Mouse (Mus musculus): ENCODE measurements around the gene Fam210b. TPM values are rescaled to one million over a fixed set of nuclear protein-coding genes. Genes with fewer than 3 reads are reported as not detected.

The Fam210b gene
- polyA plus RNA-seq, 1 experiment from 2014 or later = 11.7 TPM

GRCm38 (mm10) chr2:172348297-172348950 lies 3.1 kb downstream of the Fam210b start:
- H3K27ac ChIP-seq = no peak overlapping the region
- TF ChIP-seq CTCF (IDR thresholded peaks at IDR 0.05; ENCODE audit: low read depth) = no peak
- no peak overlapping the region for H3K4me2 ChIP-seq (ENCODE audit: low read length)
- no peaks in the 10 kb centered on the region for H3K27me3 ChIP-seq (ENCODE audit: insufficient read depth, low read length)
- DNase-seq (ENCODE audit: low spot score) = no peak
- no peaks in the 10 kb centered on the region for H3K36me3 ChIP-seq (ENCODE audit: insufficient read depth, low read length)
- no peaks in the 10 kb centered on the region for H3K9me3 ChIP-seq (replicated peaks; ENCODE audit: low read length)
- no peak for ATAC-seq (replicated peaks; ENCODE audit: low FRiP score, low read depth)
- H3K4me1 ChIP-seq (replicated peaks; ENCODE audit: insufficient read depth, low read length) = no peaks in the 10 kb centered on the region
- no peak overlapping the region for H3K9ac ChIP-seq (ENCODE audit: low read depth, low read length)
- WGBS = 47% methylated on average over 3 of the region's 3 CpGs
- H3K4me3 ChIP-seq (replicated peaks; ENCODE audit: low read depth, low read length) = no peak overlapping the region

- 77% methylated on average over 14 of the region's 14 CpGs for WGBS
- no peak overlapping the region for H3K4me3 ChIP-seq (replicated peaks; ENCODE audit: low read depth, low read length)
- no peaks in the 10 kb centered on the region for H3K36me3 ChIP-seq (ENCODE audit: insufficient read depth, low read length)
- H3K4me2 ChIP-seq (ENCODE audit: low read length) = no peak overlapping the region
- no peak overlapping the region for H3K27ac ChIP-seq
- no peaks in the 10 kb centered on the region for H3K9me3 ChIP-seq (replicated peaks; ENCODE audit: low read length)
- DNase-seq (ENCODE audit: low spot score) = no peak
- H3K4me1 ChIP-seq (replicated peaks; ENCODE audit: insufficient read depth, low read length) = no peaks in the 10 kb centered on the region
- no peak overlapping the region for H3K9ac ChIP-seq (ENCODE audit: low read depth, low read length)
- no peak for TF ChIP-seq CTCF (IDR thresholded peaks at IDR 0.05; ENCODE audit: low read depth)
- no peaks in the 10 kb centered on the region for H3K27me3 ChIP-seq (ENCODE audit: insufficient read depth, low read length)
- no peak for ATAC-seq (replicated peaks; ENCODE audit: low FRiP score, low read depth)
Observed at GRCm38 (mm10) chr2:172349776-172350175, 4.4 kb downstream of the Fam210b start.

GRCm38 (mm10) chr2:172350773-172351172 lies 5.4 kb downstream of the Fam210b start:
- Histone ChIP-seq H3K27me3 (ENCODE audit: insufficient read depth, low read length) (no peaks in the 10 kb centered on the region), H3K4me3 (replicated peaks; ENCODE audit: low read depth, low read length) (no peak overlapping the region), H3K9ac (ENCODE audit: low read depth, low read length) (no peak overlapping the region), H3K36me3 (ENCODE audit: insufficient read depth, low read length) (0 out of 2 replicates have a peak, but pooled peaks cover 2% of the 10 kb centered on the region), H3K27ac (no peak overlapping the region), H3K9me3 (replicated peaks; ENCODE audit: low read length) (no peaks in the 10 kb centered on the region), H3K4me1 (replicated peaks; ENCODE audit: insufficient read depth, low read length) (no peaks in the 10 kb centered on the region), H3K4me2 (ENCODE audit: low read length) (no peak overlapping the region)
- DNase-seq (ENCODE audit: low spot score) (no peak), ATAC-seq (replicated peaks; ENCODE audit: low FRiP score, low read depth) (no peak)
- TF ChIP-seq CTCF (IDR thresholded peaks at IDR 0.05; ENCODE audit: low read depth) = no peak
- WGBS = 43% methylated on average over 8 of the region's 8 CpGs

GRCm38 (mm10) chr2:172353218-172353617 lies 7.9 kb downstream of the Fam210b start:
- TF ChIP-seq CTCF (IDR thresholded peaks at IDR 0.05; ENCODE audit: low read depth) = no peak
- peaks cover 21% of the 10 kb centered on the region; the same call in 1 of the 2 replicates for H3K36me3 ChIP-seq (ENCODE audit: insufficient read depth, low read length)
- no peaks in the 10 kb centered on the region for H3K4me1 ChIP-seq (replicated peaks; ENCODE audit: insufficient read depth, low read length)
- no peak overlapping the region for H3K27ac ChIP-seq
- ATAC-seq (replicated peaks; ENCODE audit: low FRiP score, low read depth) (no peak), DNase-seq (ENCODE audit: low spot score) (no peak)
- no peak overlapping the region for H3K9ac ChIP-seq (ENCODE audit: low read depth, low read length)
- H3K4me2 ChIP-seq (ENCODE audit: low read length) = no peak overlapping the region
- H3K9me3 ChIP-seq (replicated peaks; ENCODE audit: low read length) = no peaks in the 10 kb centered on the region
- H3K27me3 ChIP-seq (ENCODE audit: insufficient read depth, low read length) = no peaks in the 10 kb centered on the region
- WGBS = 86% methylated on average over 9 of the region's 9 CpGs
- H3K4me3 ChIP-seq (replicated peaks; ENCODE audit: low read depth, low read length) = no peak overlapping the region

- Histone ChIP-seq H3K4me2 (ENCODE audit: low read length) (no peak overlapping the region), H3K4me1 (replicated peaks; ENCODE audit: insufficient read depth, low read length) (no peaks in the 10 kb centered on the region), H3K27ac (no peak overlapping the region), H3K27me3 (ENCODE audit: insufficient read depth, low read length) (no peaks in the 10 kb centered on the region), H3K36me3 (ENCODE audit: insufficient read depth, low read length) (peaks cover 31% of the 10 kb centered on the region; the same call in 1 of the 2 replicates), H3K9me3 (replicated peaks; ENCODE audit: low read length) (no peaks in the 10 kb centered on the region), H3K9ac (ENCODE audit: low read depth, low read length) (no peak overlapping the region), H3K4me3 (replicated peaks; ENCODE audit: low read depth, low read length) (no peak overlapping the region)
- no peak for TF ChIP-seq CTCF (IDR thresholded peaks at IDR 0.05; ENCODE audit: low read depth)
- ATAC-seq (replicated peaks; ENCODE audit: low FRiP score, low read depth) (no peak), DNase-seq (ENCODE audit: low spot score) (no peak)
- WGBS = 80% methylated on average over 9 of the region's 9 CpGs
Observed at GRCm38 (mm10) chr2:172354761-172355160, 9.4 kb downstream of the Fam210b start.

- Histone ChIP-seq H3K4me3 (replicated peaks; ENCODE audit: low read depth, low read length) (no peak overlapping the region), H3K9ac (ENCODE audit: low read depth, low read length) (no peak overlapping the region), H3K27ac (no peak overlapping the region), H3K9me3 (replicated peaks; ENCODE audit: low read length) (no peaks in the 10 kb centered on the region), H3K4me1 (replicated peaks; ENCODE audit: insufficient read depth, low read length) (no peaks in the 10 kb centered on the region), H3K36me3 (ENCODE audit: insufficient read depth, low read length) (peaks cover 36% of the 10 kb centered on the region; the same call in 1 of the 2 replicates), H3K27me3 (ENCODE audit: insufficient read depth, low read length) (no peaks in the 10 kb centered on the region), H3K4me2 (ENCODE audit: low read length) (no peak overlapping the region)
- DNase-seq (ENCODE audit: low spot score) = no peak
- TF ChIP-seq CTCF (IDR thresholded peaks at IDR 0.05; ENCODE audit: low read depth) = no peak
- 70% methylated on average over 5 of the region's 5 CpGs for WGBS
- ATAC-seq (replicated peaks; ENCODE audit: low FRiP score, low read depth) = no peak
Observed at GRCm38 (mm10) chr2:172355833-172356232, 10.5 kb downstream of the Fam210b start.

GRCm38 (mm10) chr2:172363176-172363575 lies 17.8 kb downstream of the Fam210b start:
- H3K4me2 ChIP-seq (ENCODE audit: low read length) = no peak overlapping the region
- no peak for ATAC-seq (replicated peaks; ENCODE audit: low FRiP score, low read depth)
- H3K9me3 ChIP-seq (replicated peaks; ENCODE audit: low read length) = no peaks in the 10 kb centered on the region
- H3K27ac ChIP-seq = no peak overlapping the region
- H3K4me1 ChIP-seq (replicated peaks; ENCODE audit: insufficient read depth, low read length) = no peaks in the 10 kb centered on the region
- peaks cover 46% of the 10 kb centered on the region for H3K36me3 ChIP-seq (ENCODE audit: insufficient read depth, low read length)
- DNase-seq (ENCODE audit: low spot score) = no peak
- no peaks in the 10 kb centered on the region for H3K27me3 ChIP-seq (ENCODE audit: insufficient read depth, low read length)
- TF ChIP-seq CTCF (IDR thresholded peaks at IDR 0.05; ENCODE audit: low read depth) = no peak
- 88% methylated on average over 7 of the region's 7 CpGs for WGBS
- no peak overlapping the region for H3K4me3 ChIP-seq (replicated peaks; ENCODE audit: low read depth, low read length)
- no peak overlapping the region for H3K9ac ChIP-seq (ENCODE audit: low read depth, low read length)
